Mouse (Mus musculus) kidney, embryonic 16.5 days (tissue): ENCODE results near the gene Ptges3l. TPM values are rescaled to one million over a fixed set of nuclear protein-coding genes. Genes with fewer than 3 reads are reported as not detected.
"Not testable (repeated sequence)": the region's sequence is repeated elsewhere in the genome, so short reads cannot be mapped to it uniquely, and the experiment has no call there.

ENCODE experiments used
- ATAC-seq: fragments of 200-750 bp; cut with Nextera tagmentation; 2 replicates; pipeline ENCODE4 v1.8.0; 2017; ENCODE audit warnings: moderate TSS enrichment; ENCODE audit not compliant: low FRiP score, low TSS enrichment
- H3K27ac ChIP-seq: fragments of 300-500 bp; sonication (generic); 2 replicates; pipeline ENCODE4 v1.5.1; 2014; ENCODE audit warnings: low read length
- H3K27me3 ChIP-seq: fragments of 300-500 bp; sonication (generic); 2 replicates; pipeline ENCODE4 v1.6.1; 2014; ENCODE audit warnings: low read length, control low read depth, mixed read lengths; ENCODE audit not compliant: insufficient read depth
- H3K36me3 ChIP-seq: fragments of 300-500 bp; sonication (generic); 2 replicates; pipeline ENCODE4 v1.6.1; 2014; ENCODE audit warnings: low read length, control low read depth, mixed read lengths; ENCODE audit not compliant: insufficient read depth
- H3K4me1 ChIP-seq: fragments of 300-500 bp; sonication (generic); 2 replicates; pipeline ENCODE4 v1.6.1; 2014; ENCODE audit warnings: low read length, control low read depth, mixed read lengths; ENCODE audit not compliant: insufficient read depth
- H3K4me2 ChIP-seq: fragments of 300-500 bp; sonication (generic); replicated peaks from 2 replicates; pipeline ENCODE4 v1.6.1; 2014; ENCODE audit warnings: low read depth, low read length
- H3K4me3 ChIP-seq: fragments of 300-500 bp; sonication (generic); 2 replicates; pipeline ENCODE4 v1.5.1; 2014; ENCODE audit warnings: mild to moderate bottlenecking, low read length
- H3K9ac ChIP-seq: fragments of 300-500 bp; sonication (generic); replicated peaks from 2 replicates; pipeline ENCODE4 v1.6.1; 2014; ENCODE audit warnings: low read length
- H3K9me3 ChIP-seq: fragments of 300-500 bp; sonication (generic); 2 replicates; pipeline ENCODE4 v1.6.1; 2016; ENCODE audit warnings: low read length, control low read depth
- WGBS: fragments of 180-500 bp; shearing (Covaris S2); extraction: QIAGEN DNeasy Blood & Tissue Kit; methylation state at CpG from one replicate; pipeline ENCODE4 v1.1.7; 2014; 5-methylcytosine and 5-hydroxymethylcytosine counted together
- polyA plus RNA-seq: library from polyadenylated mRNA; unstranded; fragments of >200 nt; fragmentation: Nextera tagmentation; extraction: Ambion mirVana; gene quantifications from 2 replicates; pipeline ENCODE4 v1.2.1, GENCODE M21; 2015

Ptges3l gene
- polyA plus RNA-seq, 1 experiment from 2014 or later: 10.9 TPM

- ATAC-seq: peak; percentile 78
- 17% methylated on average over 10 of the region's 10 CpGs for WGBS
- peak within 1 kb of the TSS; percentile 80 for H3K27ac ChIP-seq
Observed at GRCm38 (mm10) chr11:101448274-101448746, 23.2 kb upstream of the Ptges3l start, which contains the start of gene Ifi35. Gene Ifi35, plus strand, starts transcription at chr11:101448407.

GRCm38 (mm10) chr11:101447786-101448185 is 22.7 kb upstream of the Ptges3l start:
- peaks cover 23% of the 10 kb centered on the region for H3K4me1 ChIP-seq
- H3K9me3 ChIP-seq: no peaks in the 10 kb centered on the region
- WGBS: 83% methylated on average over 5 of the region's 5 CpGs
- H3K4me3 ChIP-seq: peak overlapping the region; percentile 54
- ATAC-seq: no peak
- H3K36me3 ChIP-seq: peaks cover 28% of the 10 kb centered on the region
- no peaks in the 10 kb centered on the region for H3K27me3 ChIP-seq
- no peak overlapping the region; the same call in 1 of the 2 replicates for H3K9ac ChIP-seq
- peak overlapping the region; percentile 55 for H3K4me2 ChIP-seq
- H3K27ac ChIP-seq: peak overlapping the region; percentile 80

More at GRCm38 (mm10) chr11:101448274-101448746, 23.2 kb upstream of the Ptges3l start, which contains the start of gene Ifi35:
- peak within 1 kb of the TSS; percentile 68 for H3K9ac ChIP-seq
- H3K9me3 ChIP-seq: no peaks in the 10 kb centered on the region
- peaks cover 19% of the 10 kb centered on the region for H3K4me1 ChIP-seq
- peak within 1 kb of the TSS; percentile 55 for H3K4me2 ChIP-seq
- peaks cover 25% of the 10 kb centered on the region for H3K36me3 ChIP-seq
- peak within 1 kb of the TSS; percentile 54 for H3K4me3 ChIP-seq
- H3K27me3 ChIP-seq: no peaks in the 10 kb centered on the region

DNA sequence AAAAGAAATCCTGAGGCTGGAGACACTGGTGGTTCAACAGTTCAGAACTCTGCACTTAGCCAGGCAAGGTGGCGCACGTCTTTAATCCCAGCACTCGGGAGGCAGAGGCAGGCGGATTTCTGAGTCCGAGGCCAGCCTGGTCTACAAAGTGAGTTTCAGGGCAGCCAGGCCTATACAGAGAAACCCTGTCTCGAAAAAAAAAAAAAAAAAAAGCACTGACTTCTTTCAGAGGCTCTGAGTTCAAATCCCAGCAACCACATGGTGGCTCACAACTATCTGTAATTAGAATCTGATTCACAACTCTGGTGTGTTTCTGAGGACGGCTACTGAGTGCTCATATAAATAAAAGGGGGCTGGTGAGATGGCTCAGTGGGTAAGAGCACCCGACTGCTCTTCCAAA is 21.7 kb upstream of the Ptges3l start:
- peaks cover 28% of the 10 kb centered on the region for H3K36me3 ChIP-seq
- H3K9me3 ChIP-seq, H3K4me2 ChIP-seq, H3K27me3 ChIP-seq, ATAC-seq, H3K27ac ChIP-seq, H3K9ac ChIP-seq, H3K4me3 ChIP-seq: not testable (repeated sequence)
- H3K4me1 ChIP-seq: peaks cover 23% of the 10 kb centered on the region
- 91% methylated on average over 8 of the region's 8 CpGs for whole genome bisulfite sequencing

- H3K27ac ChIP-seq: no peak overlapping the region
Observed at GRCm38 (mm10) chr11:101446319-101446718, 21.2 kb upstream of the Ptges3l start.

GRCm38 (mm10) chr11:101442760-101443159 is 17.6 kb upstream of the Ptges3l start:
- no peak for ATAC-seq
- H3K9ac ChIP-seq: peak overlapping the region; percentile 97
- peak overlapping the region; percentile 93 for H3K27ac ChIP-seq
- under 1% methylated on average over 14 of the region's 14 CpGs for WGBS
- H3K4me2 ChIP-seq: peak overlapping the region; percentile 69
- H3K27me3 ChIP-seq: no peaks in the 10 kb centered on the region
- H3K4me1 ChIP-seq: peaks cover 18% of the 10 kb centered on the region
- H3K36me3 ChIP-seq: peaks cover 28% of the 10 kb centered on the region
- peak overlapping the region; percentile 90 for H3K4me3 ChIP-seq
- H3K9me3 ChIP-seq: no peaks in the 10 kb centered on the region

More at GRCm38 (mm10) chr11:101446319-101446718, 21.2 kb upstream of the Ptges3l start:
- no peak overlapping the region for H3K9ac ChIP-seq
- peaks cover 28% of the 10 kb centered on the region for H3K36me3 ChIP-seq
- no peak overlapping the region for H3K4me3 ChIP-seq
- peaks cover 23% of the 10 kb centered on the region for H3K4me1 ChIP-seq
- ATAC-seq: no peak
- H3K4me2 ChIP-seq: no peak overlapping the region
- WGBS: 75% methylated on average over 1 of the region's 1 CpGs
- H3K27me3 ChIP-seq: no peaks in the 10 kb centered on the region
- H3K9me3 ChIP-seq: no peaks in the 10 kb centered on the region

DNA sequence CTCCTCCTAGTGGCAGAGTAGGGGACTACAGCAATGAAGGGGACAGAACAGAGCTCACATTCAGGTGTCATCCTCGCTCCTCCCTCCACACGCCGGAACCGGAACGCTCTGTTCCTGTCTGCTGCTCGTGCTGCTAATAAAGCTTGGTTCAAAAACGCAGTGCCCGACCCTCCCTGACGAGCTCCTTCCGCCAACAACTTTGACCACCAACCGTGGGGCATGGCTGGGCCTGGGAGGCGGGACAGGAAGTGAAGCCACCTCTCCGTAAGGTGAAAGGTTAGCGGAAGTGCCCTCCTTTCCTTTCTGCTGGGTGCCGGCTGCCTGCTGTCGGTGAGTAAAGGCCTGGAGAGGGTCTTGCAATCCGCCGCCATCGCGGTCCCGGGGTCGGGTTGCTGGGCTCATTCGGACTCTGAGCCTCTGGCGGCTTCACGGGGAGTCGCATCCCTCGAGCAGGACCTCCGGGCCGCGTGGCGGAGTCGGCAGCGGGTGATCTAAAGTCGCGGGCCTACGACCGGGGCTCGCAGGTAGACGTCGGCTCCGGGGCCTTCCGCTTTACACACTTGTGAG is 17.1 kb upstream of the Ptges3l start, which contains the start of gene Rpl27:
TSS of gene Rpl27 (plus strand) at position 172 of the 567 bp plus-strand sequence.
- WGBS: under 1% methylated on average over 42 of the region's 42 CpGs
- peak; percentile 98 for ATAC-seq

DNA sequence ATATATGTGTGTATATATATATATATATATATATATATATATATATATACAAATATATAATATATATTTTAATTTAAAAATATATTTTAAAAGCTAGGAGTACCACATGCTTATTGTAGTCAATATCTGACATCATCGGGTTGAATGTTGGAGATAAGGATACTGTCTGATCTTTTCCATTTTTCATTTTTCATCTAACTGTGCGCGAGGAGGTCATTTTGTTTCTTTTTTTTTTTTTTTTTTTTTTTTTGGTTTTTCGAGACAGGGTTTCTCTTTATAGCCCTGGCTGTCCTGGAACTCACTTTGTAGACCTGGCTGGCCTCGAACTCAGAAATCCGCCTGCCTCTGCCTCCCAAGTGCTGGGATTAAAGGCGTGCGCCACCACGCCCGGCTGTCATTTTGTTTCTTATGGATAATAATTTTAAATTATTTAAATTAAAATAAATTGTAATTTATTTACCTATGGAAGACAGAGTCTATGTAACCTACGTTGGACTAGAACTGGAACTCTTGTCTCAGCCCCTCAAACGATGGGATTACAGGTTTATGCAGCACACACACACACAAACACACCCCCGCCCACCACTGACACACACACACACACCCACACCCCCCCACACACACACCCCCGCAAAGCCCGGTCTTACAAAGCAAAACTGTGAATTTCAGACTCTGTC is 16.5 kb upstream of the Ptges3l start:
- ATAC-seq, H3K9me3 ChIP-seq, H3K27ac ChIP-seq, H3K27me3 ChIP-seq: not testable (repeated sequence)
- Histone ChIP-seq H3K9ac (peak overlapping the region; percentile 46; the same call in 1 of the 2 replicates), H3K4me3 (peak overlapping the region; percentile 90), H3K4me1 (peaks cover 18% of the 10 kb centered on the region), H3K36me3 (peaks cover 28% of the 10 kb centered on the region), H3K4me2 (peak overlapping the region; percentile 54)
- WGBS: 41% methylated on average over 14 of the region's 15 CpGs

More for the DNA sequence above, 17.1 kb upstream of the Ptges3l start, which contains the start of gene Rpl27:
- H3K9me3 ChIP-seq: no peaks in the 10 kb centered on the region
- no peaks in the 10 kb centered on the region for H3K27me3 ChIP-seq
- peaks cover 28% of the 10 kb centered on the region for H3K36me3 ChIP-seq
- H3K27ac ChIP-seq: peak within 1 kb of the TSS; percentile 93
- peaks cover 18% of the 10 kb centered on the region for H3K4me1 ChIP-seq
- H3K4me2 ChIP-seq: peak within 1 kb of the TSS; percentile 69
- peak within 1 kb of the TSS; percentile 97 for H3K9ac ChIP-seq
- peak within 1 kb of the TSS; percentile 90 for H3K4me3 ChIP-seq

DNA sequence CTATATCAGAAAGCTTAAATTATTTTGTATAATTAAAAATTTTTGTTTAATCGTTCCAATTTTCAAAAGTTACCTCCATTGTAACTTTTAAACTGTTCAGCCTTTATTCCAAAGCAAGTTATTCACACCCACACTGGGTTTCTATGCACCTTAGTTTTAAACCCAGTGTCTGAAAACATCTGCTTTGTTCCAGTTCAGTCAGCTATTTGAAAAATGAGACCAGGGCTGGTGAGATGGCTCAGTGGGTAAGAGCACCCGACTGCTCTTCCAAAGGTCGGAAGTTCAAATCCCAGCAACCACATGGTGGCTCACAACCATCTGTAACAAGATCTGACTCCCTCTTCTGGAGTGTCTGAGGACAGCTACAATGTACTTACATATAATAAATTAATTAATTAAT is 12.9 kb upstream of the Ptges3l start:
- WGBS: 47% methylated on average over 3 of the region's 3 CpGs
- H3K9ac ChIP-seq, H3K4me2 ChIP-seq, H3K27ac ChIP-seq, H3K4me1 ChIP-seq, ATAC-seq, H3K27me3 ChIP-seq, H3K4me3 ChIP-seq, H3K9me3 ChIP-seq: not testable (repeated sequence)
- peaks cover 27% of the 10 kb centered on the region for H3K36me3 ChIP-seq

DNA sequence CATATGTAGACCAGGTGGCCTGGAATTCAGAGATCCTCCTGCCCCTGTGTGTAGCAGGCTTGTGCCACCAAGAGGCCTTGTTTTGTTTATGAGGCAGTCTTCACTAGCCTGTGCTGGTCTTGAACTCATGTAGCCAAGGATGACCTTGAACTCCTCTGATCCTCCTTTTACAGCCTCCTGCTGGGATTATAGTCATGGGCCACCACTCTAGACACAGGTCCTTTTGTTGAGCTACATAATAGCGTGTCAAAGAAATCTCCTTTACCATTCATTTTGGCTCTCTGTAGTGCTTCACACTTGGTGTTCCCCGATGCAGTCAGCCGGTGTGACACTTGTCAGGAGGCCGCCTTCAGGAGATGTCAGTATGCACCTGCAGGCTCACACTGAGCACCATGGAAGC is 11.8 kb upstream of the Ptges3l start:
- H3K27ac ChIP-seq: no peak overlapping the region
- 84% methylated on average over 4 of the region's 4 CpGs for WGBS

GRCm38 (mm10) chr11:101435831-101436230 is 10.7 kb upstream of the Ptges3l start:
- Histone ChIP-seq H3K27me3 (no peaks in the 10 kb centered on the region), H3K9ac (no peak overlapping the region), H3K4me1 (no peaks in the 10 kb centered on the region), H3K4me3 (no peak overlapping the region), H3K9me3 (no peaks in the 10 kb centered on the region), H3K27ac (no peak overlapping the region), H3K4me2 (no peak overlapping the region), H3K36me3 (peaks cover 39% of the 10 kb centered on the region)
- WGBS: 83% methylated on average over 4 of the region's 4 CpGs
- no peak for ATAC-seq

More for the DNA sequence above, 11.8 kb upstream of the Ptges3l start:
- H3K36me3 ChIP-seq: peaks cover 31% of the 10 kb centered on the region
- no peak for ATAC-seq
- H3K4me1 ChIP-seq: no peaks in the 10 kb centered on the region
- no peak overlapping the region for H3K9ac ChIP-seq
- H3K9me3 ChIP-seq: no peaks in the 10 kb centered on the region
- no peaks in the 10 kb centered on the region for H3K27me3 ChIP-seq
- no peak overlapping the region for H3K4me3 ChIP-seq
- H3K4me2 ChIP-seq: no peak overlapping the region
